Mouse (Mus musculus) heart, embryonic 14.5 days (tissue): Measurements from ENCODE around the gene Atp6v0a1. TPM values are rescaled to one million over a fixed set of nuclear protein-coding genes. Genes with fewer than 3 reads are reported as not detected.

Experiments
- ATAC-seq: fragments of 200-750 bp; cut with Nextera tagmentation; 2 replicates; pipeline ENCODE4 v1.8.0; 2017; ENCODE audit warnings: low read depth, moderate TSS enrichment; ENCODE audit not compliant: insufficient number of reproducible peaks, insufficient read depth, low FRiP score
- H3K27ac ChIP-seq, 2 experiments: fragments of 200-500 bp in 1 of 2; fragments of 300-500 bp in 1 of 2; sonication (generic) in 1 of 2; replicated peaks in 1 of 2; 2 replicates each; pipeline ENCODE4 v1.5.1; 2012 to 2014; ENCODE audit warnings: low read depth in 2 of 2, low read length in 2 of 2, control low read depth in 1 of 2, mild to moderate bottlenecking in 1 of 2, mixed read lengths in 1 of 2; ENCODE audit not compliant: control insufficient read depth in 1 of 2, insufficient read depth in 1 of 2
- H3K27me3 ChIP-seq: fragments of 300-500 bp; sonication (generic); 2 replicates; pipeline ENCODE4 v1.6.1; 2014; ENCODE audit warnings: mild to moderate bottlenecking, low read length, control low read depth; ENCODE audit not compliant: control insufficient read depth, insufficient read depth
- H3K36me3 ChIP-seq: fragments of 300-500 bp; sonication (generic); 2 replicates; pipeline ENCODE4 v1.6.1; 2014; ENCODE audit warnings: mild to moderate bottlenecking, control low read depth, low read length, mixed read lengths; ENCODE audit not compliant: control insufficient read depth, insufficient read depth
- H3K4me1 ChIP-seq, 2 experiments: fragments of 200-500 bp in 1 of 2; fragments of 300-500 bp in 1 of 2; sonication (generic) in 1 of 2; 2 replicates each; pipeline ENCODE4 v1.6.1; 2012 to 2014; ENCODE audit warnings: low read length in 2 of 2, control low read depth in 1 of 2, mixed read lengths in 1 of 2; ENCODE audit not compliant: control insufficient read depth in 2 of 2, insufficient read depth in 2 of 2
- H3K4me2 ChIP-seq: fragments of 300-500 bp; sonication (generic); 2 replicates; pipeline ENCODE4 v1.6.1; 2014; ENCODE audit warnings: mild to moderate bottlenecking, low read length
- H3K4me3 ChIP-seq, 2 experiments: fragments of 200-500 bp in 1 of 2; fragments of 300-500 bp in 1 of 2; sonication (generic) in 1 of 2; 2 replicates each; pipeline ENCODE4 v1.5.1; 2012 to 2014; ENCODE audit warnings: low read length in 2 of 2, mild to moderate bottlenecking in 2 of 2, control low read depth in 1 of 2, low read depth in 1 of 2, moderate library complexity in 1 of 2; ENCODE audit not compliant: control insufficient read depth in 1 of 2, insufficient read depth in 1 of 2
- H3K9ac ChIP-seq: fragments of 300-500 bp; sonication (generic); 2 replicates; pipeline ENCODE4 v1.6.1; 2014; ENCODE audit warnings: mild to moderate bottlenecking, low read length
- H3K9me3 ChIP-seq: fragments of 300-500 bp; sonication (generic); 2 replicates; pipeline ENCODE4 v1.6.1; 2016; ENCODE audit warnings: low read length, control low read depth; ENCODE audit not compliant: control insufficient read depth
- WGBS: fragments of 180-500 bp; shearing (Covaris S2); extraction: QIAGEN DNeasy Blood & Tissue Kit; methylation state at CpG from one replicate; pipeline ENCODE4 v1.1.7; 2014; 5-methylcytosine and 5-hydroxymethylcytosine counted together
- polyA plus RNA-seq: library from polyadenylated mRNA; unstranded; fragments of >200 nt; fragmentation: Nextera tagmentation; extraction: Ambion mirVana; gene quantifications from 2 replicates; pipeline ENCODE4 v1.2.1, GENCODE M21; 2014

Gene Atp6v0a1
- polyA plus RNA-seq, 1 experiment from 2014 or later = 57.2 TPM

- Histone ChIP-seq H3K4me1 (no peaks in the 10 kb centered on the region), H3K9me3 (no peaks in the 10 kb centered on the region), H3K27ac (no peak overlapping the region), H3K9ac (no peak overlapping the region), H3K4me2 (no peak overlapping the region), H3K36me3 (peaks cover 100% of the 10 kb centered on the region), H3K27me3 (no peaks in the 10 kb centered on the region), H3K4me3 (no peak overlapping the region)
- no peak for ATAC-seq
- WGBS = 71% methylated on average over 10 of the region's 10 CpGs
Measured at GRCm38 (mm10) chr11:101037795-101038194, 28.5 kb downstream of the Atp6v0a1 start.

- Histone ChIP-seq H3K36me3 (peaks cover 100% of the 10 kb centered on the region), H3K27me3 (no peaks in the 10 kb centered on the region), H3K27ac (no peak overlapping the region), H3K9ac (no peak overlapping the region), H3K9me3 (no peaks in the 10 kb centered on the region), H3K4me2 (no peak overlapping the region), H3K4me1 (peaks cover 0 to under 1% of the 10 kb centered on the region in 2 experiments; a peak in 1 of 4 replicates), H3K4me3 (no peak overlapping the region)
- ATAC-seq = no peak
- WGBS = 84% methylated on average over 4 of the region's 4 CpGs
Measured at GRCm38 (mm10) chr11:101045826-101046225, 36.6 kb downstream of the Atp6v0a1 start.

- no peak overlapping the region for H3K4me3 ChIP-seq
- peaks cover 97% of the 10 kb centered on the region for H3K36me3 ChIP-seq
- H3K27ac ChIP-seq = no peak overlapping the region
- H3K9ac ChIP-seq = no peak overlapping the region
- H3K4me1 ChIP-seq = peaks cover 2 to 4% of the 10 kb centered on the region in 2 experiments; a peak in 2 of 4 replicates
- H3K4me2 ChIP-seq = no peak overlapping the region
- ATAC-seq = no peak; the same call in 1 of the 2 replicates
- H3K9me3 ChIP-seq = no peaks in the 10 kb centered on the region
- H3K27me3 ChIP-seq = no peaks in the 10 kb centered on the region
- WGBS = 29% methylated on average over 9 of the region's 9 CpGs
Measured at GRCm38 (mm10) chr11:101046440-101046839, 37.2 kb downstream of the Atp6v0a1 start.

GRCm38 (mm10) chr11:101047502-101047901, 38.2 kb downstream of the Atp6v0a1 start:
- 75% methylated on average over 3 of the region's 3 CpGs for WGBS
- H3K4me1 ChIP-seq = peaks cover 2 to 4% of the 10 kb centered on the region in 2 experiments; a peak in 2 of 4 replicates
- H3K9me3 ChIP-seq = no peaks in the 10 kb centered on the region
- ATAC-seq = no peak
- H3K36me3 ChIP-seq = peaks cover 97% of the 10 kb centered on the region
- H3K9ac ChIP-seq = no peak overlapping the region
- H3K4me2 ChIP-seq = no peak overlapping the region
- no peak overlapping the region for H3K27ac ChIP-seq
- no peaks in the 10 kb centered on the region for H3K27me3 ChIP-seq
- no peak overlapping the region for H3K4me3 ChIP-seq

GRCm38 (mm10) chr11:101050359-101050758, 41.1 kb downstream of the Atp6v0a1 start:
- Histone ChIP-seq H3K4me1 (peaks cover 2 to 5% of the 10 kb centered on the region in 2 experiments; a peak in 2 of 4 replicates), H3K4me2 (no peak overlapping the region), H3K9me3 (peaks cover 5% of the 10 kb centered on the region; the same call in 1 of the 2 replicates), H3K9ac (no peak overlapping the region), H3K27ac (no peak overlapping the region), H3K36me3 (peaks cover 96% of the 10 kb centered on the region), H3K4me3 (no peak overlapping the region), H3K27me3 (no peaks in the 10 kb centered on the region)
- no peak for ATAC-seq
- 87% methylated on average over 9 of the region's 9 CpGs for WGBS

GRCm38 (mm10) chr11:101051051-101051493, 41.8 kb downstream of the Atp6v0a1 start:
- no peak overlapping the region for H3K9ac ChIP-seq
- peaks cover 5% of the 10 kb centered on the region; the same call in 1 of the 2 replicates for H3K9me3 ChIP-seq
- peaks cover 4 to 9% of the 10 kb centered on the region in 2 experiments for H3K4me1 ChIP-seq
- no peaks in the 10 kb centered on the region for H3K27me3 ChIP-seq
- no peak for ATAC-seq
- no peak overlapping the region for H3K4me2 ChIP-seq
- no peak overlapping the region for H3K4me3 ChIP-seq
- no peak overlapping the region; a peak in 1 of 4 replicates for H3K27ac ChIP-seq
- H3K36me3 ChIP-seq = peaks cover 96% of the 10 kb centered on the region
- WGBS = 74% methylated on average over 6 of the region's 6 CpGs

- Histone ChIP-seq H3K9ac (no peak overlapping the region), H3K36me3 (peaks cover 96% of the 10 kb centered on the region), H3K9me3 (peaks cover 5% of the 10 kb centered on the region; the same call in 1 of the 2 replicates), H3K4me3 (no peak overlapping the region), H3K27me3 (no peaks in the 10 kb centered on the region), H3K27ac (no peak overlapping the region), H3K4me2 (no peak overlapping the region), H3K4me1 (peaks cover 8 to 14% of the 10 kb centered on the region in 2 experiments)
- ATAC-seq = no peak
- 72% methylated on average over 8 of the region's 8 CpGs for WGBS
Measured at GRCm38 (mm10) chr11:101051617-101052016, 42.4 kb downstream of the Atp6v0a1 start.
